Mouse (Mus musculus): Measurements from ENCODE around the gene 1700042G07Rik.

Gene 1700042G07Rik

DNA sequence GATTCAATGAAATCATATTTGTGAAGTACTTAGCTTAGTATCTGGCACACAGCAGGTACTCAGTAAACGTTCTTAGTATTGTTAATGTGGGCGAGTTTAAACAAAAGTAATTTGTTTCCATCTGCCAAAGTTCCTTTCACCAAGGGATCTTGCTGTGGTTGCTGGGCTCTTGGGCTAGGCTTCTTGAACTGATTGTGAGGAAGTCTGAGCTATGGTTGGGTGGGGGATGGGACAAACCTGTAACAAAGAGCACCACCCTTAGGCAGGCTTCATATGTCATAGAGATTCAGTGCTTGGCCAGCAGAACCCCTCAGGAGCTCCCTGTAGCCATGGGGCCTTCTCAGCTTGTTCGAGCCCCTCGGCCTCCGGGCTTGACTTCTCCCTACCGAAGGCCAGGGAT lies at the start of gene 1700042G07Rik, which contains the start of gene Gm49337:
Gene 1700042G07Rik (plus strand): TSS at position 301 of the 400 bp plus-strand sequence.
Gene Gm49337 (plus strand): TSS at position 313 of the 400 bp plus-strand sequence.
- DNase-seq (ENCODE audit: low read depth), result no peak

DNA sequence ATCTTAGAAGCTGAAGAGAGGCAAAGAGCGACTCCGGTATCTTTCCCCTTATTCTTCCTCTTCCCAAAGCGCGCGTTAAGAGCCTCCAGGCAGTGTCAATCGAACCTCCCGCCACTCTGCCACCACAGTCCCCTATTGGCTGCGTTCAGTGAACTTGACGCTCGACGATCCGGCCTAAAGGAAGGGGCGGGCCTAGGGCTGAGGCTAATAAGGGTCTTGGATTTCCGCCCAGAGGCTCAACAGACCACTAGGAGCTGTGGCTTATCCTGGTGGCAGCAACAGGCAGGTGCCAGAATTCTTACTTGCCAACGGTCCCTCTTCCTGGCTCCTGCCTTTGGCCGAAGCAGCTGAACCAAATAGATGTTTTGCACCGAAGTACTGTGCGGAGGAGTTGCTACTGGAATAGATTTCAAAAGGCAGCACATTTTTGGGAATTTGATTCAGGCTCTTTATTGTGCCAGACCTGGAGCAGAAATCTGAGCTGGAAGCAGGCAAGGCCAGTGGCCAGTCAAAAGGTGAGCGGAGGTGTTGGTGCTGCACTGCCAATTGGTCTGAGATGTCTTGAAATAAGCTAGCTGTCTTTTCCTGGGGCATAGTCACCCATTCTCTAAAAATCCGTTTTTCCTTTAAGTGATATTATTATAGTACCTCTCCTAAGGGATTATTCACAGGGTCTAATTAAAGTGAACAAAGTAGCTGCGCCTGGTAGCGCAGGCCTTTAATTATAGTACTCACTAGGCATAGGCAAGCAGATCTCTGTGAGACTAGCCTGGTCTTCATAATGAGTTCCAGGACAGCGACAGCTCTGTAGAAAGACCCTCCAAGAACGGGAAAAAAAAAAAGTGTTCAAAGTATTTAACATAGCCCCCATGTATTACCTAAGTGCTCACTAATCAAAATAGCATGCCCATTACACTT lies 49.3 kb upstream of the 1700042G07Rik start, which contains the start of the genes Rad54l and Pomgnt1:
Gene Rad54l (minus strand): TSS at position 89 of the 918 bp plus-strand sequence.
Gene Pomgnt1 (plus strand): TSS at position 239 of the 918 bp plus-strand sequence.
- peak; percentile 92 for DNase-seq (ENCODE audit: low read depth)

DNA sequence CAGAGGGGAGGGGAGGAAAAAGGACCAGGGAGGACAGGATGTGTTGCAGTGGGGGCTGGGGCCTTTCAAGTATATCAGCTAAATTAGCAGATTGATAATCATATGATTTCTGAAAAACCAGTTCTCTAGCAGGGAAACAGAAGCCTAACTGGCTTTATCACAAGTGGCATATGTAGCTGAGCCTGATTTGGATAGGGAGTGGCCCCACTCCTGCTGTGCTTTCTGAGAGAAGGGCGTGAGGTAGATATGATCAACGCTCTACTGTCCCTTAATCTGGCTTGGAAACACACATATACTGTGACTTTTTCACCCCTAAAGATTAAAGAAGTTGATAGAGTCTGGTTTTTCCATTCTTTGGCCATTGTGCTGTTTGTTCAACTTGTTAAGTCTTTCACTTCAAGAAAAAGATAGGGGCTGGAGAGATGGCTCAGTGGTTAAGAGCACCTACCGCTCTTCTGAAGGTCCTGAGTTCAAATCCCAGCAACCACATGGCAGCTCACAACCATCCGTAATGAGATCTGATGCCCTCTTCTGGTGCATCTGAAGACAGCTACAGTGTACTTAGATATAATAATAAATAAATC lies 47.3 kb upstream of the 1700042G07Rik start:
- DNase-seq (ENCODE audit: low read depth), result peak; percentile 59

DNA sequence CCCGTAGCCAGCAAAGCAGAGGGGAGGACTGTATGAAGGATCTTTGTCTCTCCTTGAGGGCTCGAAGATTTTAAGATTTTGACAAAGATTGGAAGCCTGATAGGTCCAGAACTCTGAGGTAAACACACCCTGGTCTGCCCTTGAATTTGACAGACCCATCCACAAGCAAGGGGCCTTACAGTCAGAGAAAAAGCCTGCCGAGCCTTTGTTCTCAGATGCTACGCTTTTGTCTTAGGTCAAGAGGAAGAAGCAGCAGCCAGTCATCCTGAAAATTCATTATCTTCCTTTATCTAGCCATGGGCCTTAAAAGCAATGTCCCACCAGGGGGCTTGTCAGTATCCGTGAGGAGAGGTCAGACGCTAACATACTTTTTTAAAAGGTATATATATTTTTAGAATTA lies 45.2 kb upstream of the 1700042G07Rik start:
- DNase-seq (ENCODE audit: low read depth), result no peak

DNA sequence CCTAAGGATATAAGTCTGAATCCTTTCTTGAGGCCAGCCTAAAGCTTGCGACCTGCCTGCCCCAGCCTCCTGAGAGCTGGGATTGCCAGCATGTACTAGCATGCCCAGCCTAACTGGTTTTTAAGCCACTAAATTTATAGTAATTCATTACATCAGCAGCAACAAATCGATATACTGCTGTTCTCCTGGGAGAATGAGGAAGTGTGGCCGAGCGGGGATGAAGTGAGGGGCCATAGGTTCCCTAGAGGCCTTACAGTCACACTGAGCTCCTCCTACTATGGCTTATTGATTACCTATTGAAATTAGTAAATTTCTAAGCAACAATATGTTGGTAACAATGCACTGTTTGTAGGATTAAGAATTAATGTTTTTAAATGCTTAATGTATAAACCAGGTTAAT lies 40.0 kb upstream of the 1700042G07Rik start:
- DNase-seq (ENCODE audit: low read depth), result no peak

DNA sequence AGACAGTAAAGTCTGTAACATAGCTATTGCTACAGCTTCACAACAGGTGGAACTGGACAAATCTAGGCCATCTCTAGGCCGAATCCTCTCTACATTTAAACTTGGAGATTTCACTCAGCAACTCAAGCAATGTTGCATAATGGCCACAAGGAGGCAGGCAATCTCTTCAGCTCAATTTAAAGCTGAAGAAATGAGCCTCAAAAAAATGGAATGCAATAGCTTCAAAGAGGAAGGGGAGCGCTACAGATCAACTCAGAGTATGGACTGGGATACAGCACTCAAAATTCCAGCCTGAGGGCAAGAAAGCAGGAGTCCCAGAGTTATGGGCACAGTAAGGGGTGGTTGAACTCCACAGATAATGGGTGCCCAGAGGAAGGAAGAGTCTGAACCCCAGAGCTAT lies 38.2 kb upstream of the 1700042G07Rik start:
- DNase-seq (ENCODE audit: low read depth), result no peak

DNA sequence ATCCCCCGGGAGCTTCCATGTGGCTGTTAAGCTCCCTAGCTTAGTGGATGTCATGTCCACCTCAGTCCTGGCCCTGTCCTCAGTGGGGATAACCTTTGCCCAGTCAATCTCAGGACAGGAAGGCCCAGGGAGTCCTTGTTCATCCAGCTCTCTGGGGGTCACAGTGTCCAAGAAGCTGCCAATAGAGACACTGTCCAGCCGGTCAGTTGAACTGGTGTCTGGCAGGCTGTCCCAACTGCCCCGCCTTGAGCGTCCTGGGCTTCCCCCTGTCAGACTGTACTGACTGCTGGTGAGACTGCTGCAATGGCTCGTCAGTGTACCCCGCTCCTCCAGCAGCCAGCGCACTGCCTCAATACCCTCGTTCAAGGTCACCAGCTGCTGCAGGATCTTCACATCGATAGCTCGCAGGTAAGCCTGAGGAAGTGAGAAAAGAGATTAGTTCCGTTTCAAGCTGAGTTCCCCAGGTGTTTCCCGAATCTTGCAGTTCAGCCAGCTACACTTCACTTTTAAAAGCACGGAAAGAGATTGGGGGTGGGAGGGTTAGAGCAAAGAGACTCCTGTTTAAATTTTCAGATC lies 35.7 kb upstream of the 1700042G07Rik start:
- DNase-seq (ENCODE audit: low read depth), result no peak

DNA sequence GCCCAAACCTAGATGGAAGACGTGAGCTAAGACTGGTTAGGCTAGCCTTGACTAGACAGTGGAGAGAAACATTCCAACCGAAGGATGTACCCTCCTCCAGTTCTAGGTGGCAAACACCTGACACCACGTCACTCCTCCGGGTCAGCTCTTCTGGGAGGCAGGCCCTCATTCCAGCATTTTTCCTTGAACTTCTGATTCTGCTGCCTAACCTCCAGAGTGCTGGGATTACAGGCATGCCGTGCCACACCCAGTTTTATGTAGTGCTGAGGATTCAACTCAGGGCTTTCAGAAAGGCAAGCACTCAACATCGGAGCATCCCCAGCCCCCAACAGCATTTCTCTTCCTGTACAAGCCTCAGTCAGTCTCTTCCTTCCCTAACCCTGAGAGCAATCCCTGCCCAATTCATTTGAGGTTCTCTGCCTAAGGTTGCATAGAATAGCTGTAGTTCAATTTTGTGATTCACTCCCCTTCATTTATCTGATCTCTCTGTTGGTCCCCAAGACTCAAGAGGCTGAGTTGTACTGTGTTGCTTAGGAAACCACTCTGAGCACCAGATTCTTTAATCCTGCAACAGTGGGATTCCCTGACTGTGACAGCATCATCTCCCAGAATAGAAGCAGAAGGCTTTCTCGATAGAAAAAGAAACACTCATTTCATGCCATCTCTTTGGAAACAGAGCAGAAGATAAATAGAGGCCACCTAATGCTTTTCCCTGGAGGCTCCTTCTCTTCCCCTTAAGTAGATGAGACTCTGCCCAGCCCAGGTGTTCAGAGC lies 32.2 kb upstream of the 1700042G07Rik start:
- no peak for DNase-seq (ENCODE audit: low read depth)

DNA sequence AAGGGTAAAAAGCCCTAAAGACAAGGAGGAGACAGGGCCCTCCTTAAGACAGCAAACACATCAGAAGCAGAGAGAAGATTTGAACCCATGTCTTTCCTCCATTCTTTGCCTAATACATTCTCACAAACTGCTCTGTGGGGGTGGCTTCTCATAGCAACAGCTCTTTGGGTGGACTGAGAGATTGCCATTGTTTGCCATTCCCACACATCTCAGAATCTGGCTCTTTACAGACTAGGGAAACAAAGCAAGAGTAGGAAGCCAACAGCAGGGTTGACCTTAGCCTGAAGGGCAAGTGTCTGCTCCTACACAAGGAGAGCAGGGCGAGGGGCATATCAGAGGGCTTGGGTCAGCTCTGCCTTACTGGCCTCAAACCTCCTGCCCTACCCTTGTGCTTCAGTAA lies 31.4 kb upstream of the 1700042G07Rik start:
- DNase-seq (ENCODE audit: low read depth), result no peak

DNA sequence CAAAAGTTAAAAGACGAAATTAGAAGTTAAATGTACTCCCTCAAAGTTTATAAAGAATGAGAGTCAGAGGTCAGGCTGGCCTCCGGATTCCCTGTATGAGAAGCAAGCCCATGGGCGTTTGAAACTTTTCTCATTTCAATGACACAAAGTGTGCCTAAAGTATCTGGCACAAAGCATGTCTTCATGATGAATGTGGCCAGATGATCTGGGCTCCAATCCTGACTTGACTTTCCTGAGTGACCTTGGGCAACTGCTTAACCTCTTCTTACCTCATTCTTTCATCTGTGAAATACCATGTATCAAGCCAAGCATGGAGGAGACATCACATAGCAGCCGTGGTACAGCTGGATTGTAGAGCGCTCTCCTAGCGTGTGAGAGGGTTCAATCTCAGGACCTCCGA lies 30.9 kb upstream of the 1700042G07Rik start:
- DNase-seq (ENCODE audit: low read depth), result no peak

DNA sequence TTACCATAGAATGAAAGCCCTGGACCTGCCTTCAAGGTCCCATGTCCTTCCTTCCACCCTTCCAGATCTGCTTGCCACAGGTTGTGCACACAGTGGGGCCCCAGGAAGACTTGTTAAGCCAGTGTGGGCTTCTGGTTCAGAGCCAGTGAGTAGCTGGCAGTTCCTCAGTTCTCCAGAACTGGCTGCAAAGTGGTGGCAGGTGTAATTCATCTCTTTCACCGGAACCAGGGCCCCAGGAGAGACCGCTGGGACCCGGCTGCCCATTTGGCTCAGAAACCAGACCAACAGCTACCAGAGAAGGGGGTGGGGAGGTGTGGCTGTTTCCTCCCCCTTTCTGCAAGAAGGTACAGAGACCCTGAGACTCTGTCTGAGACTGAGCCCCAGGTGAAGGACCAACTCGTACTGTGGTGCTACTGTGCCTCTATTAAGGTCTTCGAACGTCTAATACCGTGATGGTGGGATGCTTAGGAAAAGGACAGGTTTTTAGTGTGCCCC lies 29.8 kb upstream of the 1700042G07Rik start:
- DNase-seq (ENCODE audit: low read depth), result no peak

DNA sequence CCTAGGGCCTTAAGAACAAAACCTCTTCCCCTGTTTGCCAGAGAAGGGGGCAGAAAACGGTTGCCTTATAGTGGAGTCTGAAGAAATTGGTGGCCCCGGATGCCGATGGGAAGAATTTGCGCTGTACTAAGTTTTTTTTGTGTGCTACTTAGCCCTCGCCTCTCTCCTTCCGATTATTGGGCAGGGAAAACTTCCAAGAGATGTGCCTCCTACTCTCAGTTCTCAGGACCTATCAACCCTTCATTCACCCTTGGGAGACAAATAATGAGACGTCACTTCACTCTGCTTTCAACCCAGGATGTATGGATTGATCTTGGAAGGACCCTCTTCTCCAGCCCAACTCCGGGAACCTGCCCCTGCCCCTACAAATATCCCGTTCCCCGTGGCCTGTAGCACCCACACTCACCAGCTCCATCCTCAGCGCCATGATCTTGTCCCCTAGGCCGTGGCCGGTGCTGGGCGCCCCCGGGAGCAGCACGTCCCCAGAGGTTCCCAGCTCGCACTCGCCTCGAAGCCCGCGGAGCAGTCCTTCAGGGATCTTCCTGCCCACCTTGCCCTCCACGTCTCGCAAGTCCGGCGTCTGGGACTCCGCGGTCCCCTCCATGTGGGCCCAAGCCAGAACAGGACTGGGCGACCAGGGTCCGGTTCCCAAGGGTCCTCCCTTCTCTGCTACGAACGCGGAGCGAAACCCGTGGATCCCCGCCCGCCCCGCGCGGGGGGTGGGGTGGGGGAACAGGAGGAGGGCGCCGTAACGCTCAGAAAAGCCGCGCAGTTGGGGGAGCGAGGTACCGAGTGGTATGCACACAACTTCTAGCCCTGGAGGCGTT lies 29.1 kb upstream of the 1700042G07Rik start:
- DNase-seq (ENCODE audit: low read depth), result no peak

DNA sequence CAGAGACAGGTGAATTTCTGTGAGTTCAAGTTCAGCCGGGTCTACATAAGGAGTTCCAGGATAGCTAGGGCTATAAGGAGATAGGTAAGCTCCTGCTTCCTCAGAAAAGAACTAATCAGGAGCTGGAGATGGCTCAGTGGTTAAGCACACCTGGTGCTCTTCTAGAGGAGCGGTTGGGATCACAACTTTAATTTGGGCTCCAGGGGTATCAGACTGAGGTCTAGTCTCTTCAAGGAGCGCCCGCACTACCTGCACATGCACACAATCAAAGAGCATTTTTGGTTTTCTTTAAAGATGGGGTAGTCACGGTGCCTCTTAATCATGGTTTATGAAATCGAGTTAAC lies 23.4 kb upstream of the 1700042G07Rik start:
- DNase-seq (ENCODE audit: low read depth), result no peak

DNA sequence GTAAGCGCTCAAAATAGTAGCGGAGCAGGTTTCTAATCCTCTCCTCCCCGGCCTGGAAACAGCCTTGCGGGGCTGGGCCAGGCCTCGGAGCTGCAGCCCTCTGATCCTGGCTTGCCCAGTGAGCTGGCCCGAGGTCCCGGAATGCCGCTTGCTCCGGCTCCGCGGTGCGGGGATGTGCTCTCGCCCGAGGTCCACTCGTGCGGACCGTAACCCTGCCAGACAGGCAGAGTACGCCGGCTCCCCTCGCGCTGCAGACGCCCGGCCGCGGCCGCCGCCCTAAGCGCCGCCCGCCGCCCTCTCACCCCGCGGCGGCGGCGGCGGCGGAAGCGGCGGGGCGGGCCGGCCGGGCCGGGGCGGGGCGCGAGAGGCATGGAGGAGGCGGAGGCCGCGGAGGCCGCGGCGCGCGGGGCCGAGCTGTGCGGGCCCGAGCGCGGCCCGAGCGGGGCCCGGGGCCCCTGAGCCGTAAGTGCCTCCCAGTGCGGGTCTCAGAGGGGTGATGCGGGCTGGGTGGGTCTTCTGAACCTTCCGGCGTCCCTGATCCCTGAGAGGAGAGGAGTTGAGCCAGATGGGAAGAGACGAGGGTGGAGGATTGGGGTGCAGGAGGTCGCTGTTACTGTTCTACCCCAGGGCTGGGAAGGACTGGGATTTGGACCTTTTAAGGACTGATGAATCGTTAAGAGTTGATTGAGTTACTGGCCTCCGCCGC lies 22.9 kb upstream of the 1700042G07Rik start:
- no peak for DNase-seq (ENCODE audit: low read depth)

DNA sequence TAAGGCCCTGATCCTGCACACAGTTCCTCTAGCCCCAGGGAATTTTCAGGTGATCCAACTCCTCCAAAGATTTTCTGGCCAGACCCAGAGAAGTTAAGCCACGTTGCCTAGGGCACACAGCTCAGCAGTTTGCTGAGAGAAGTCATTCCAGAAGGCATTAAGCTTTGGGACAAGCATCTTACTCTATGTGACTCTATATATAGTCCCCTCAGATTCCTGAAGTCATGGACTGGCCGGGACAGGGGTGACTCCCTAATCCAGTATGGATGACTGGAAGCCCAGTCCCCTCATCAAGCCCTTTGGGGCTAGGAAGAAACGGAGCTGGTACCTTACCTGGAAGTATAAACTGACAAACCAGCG lies 22.3 kb upstream of the 1700042G07Rik start:
- no peak for DNase-seq (ENCODE audit: low read depth)

DNA sequence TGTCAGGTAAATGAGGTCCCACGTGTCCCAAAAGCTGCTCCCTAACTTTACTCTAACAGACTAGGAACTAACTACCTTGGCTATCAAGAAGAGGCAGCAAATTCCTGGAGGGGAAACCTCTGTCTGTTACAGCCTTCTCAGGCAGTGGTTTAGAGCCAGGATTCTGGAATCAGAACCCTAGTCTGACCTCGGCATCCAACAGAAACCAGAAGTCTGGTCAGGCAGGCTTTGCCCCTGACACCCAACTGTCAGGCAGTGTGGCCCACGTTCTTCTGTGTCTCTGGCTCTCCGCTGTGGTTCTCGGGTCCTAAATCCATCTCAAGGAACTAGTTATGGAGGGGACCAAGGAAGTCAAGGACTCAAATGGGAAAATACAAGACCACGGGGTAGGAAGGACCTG lies 21.9 kb upstream of the 1700042G07Rik start, which contains the start of gene Lurap1:
Gene Lurap1 (minus strand): TSS at position 101 of the 400 bp plus-strand sequence.
- DNase-seq (ENCODE audit: low read depth), result no peak

DNA sequence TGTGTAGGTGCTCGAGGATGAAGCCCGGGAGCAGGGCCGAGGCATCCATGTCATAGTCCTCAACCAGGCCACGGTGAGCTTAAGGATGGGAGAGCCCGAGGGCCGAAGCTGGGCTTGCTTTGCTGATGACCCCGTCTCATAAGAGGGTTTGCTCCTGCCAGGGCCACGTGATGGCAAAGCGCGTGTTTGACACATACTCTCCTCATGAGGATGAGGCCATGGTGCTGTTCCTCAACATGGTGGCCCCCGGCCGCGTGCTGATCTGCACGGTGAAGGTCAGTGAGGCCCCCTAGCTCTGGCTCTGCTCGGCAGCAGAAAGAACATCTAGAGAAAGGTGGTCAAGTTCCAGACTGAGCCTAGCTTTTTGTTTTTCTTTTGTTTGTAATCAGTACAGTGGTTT lies 20.5 kb upstream of the 1700042G07Rik start:
- no peak for DNase-seq (ENCODE audit: low read depth)

DNA sequence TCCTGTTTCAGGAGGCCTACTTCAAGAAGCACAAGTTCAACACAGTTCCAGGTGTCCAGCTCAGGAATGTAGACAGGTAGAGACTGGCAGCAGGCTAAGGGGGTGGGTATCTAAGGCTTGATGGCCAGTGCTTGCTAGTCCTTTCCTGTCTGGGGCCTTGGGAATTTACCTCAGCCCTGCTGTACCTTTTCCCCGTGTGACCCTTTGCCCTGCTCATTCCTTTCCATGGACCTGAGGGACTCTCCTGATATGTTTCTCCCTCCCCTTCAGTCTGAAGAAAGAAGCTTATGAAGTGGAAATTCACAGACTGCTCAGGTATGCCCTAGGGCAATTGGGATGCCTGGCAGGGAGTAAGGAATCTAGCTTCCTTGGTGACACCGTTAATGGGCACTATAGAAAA lies 15.3 kb upstream of the 1700042G07Rik start:
- DNase-seq (ENCODE audit: low read depth), result no peak

DNA sequence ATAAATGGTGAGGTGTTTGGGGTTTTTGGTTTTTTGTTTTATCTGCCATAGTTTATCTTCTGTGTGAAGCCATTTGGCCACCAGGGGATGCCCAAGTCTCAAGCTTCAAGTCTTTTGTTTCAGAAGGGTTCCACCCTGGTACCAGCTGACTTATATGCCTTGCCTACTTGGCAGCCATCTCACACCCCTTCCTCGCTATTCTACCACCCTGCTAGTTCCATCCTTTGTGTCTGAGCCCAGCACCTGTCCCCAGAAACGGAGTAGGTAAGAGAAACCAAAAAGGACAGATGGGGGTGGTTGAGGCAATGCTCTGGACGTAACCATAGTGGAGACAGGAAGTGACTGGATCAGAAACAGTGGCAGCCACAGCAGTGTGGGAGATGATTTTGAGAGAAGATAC lies 13.3 kb upstream of the 1700042G07Rik start:
- DNase-seq (ENCODE audit: low read depth), result no peak

DNA sequence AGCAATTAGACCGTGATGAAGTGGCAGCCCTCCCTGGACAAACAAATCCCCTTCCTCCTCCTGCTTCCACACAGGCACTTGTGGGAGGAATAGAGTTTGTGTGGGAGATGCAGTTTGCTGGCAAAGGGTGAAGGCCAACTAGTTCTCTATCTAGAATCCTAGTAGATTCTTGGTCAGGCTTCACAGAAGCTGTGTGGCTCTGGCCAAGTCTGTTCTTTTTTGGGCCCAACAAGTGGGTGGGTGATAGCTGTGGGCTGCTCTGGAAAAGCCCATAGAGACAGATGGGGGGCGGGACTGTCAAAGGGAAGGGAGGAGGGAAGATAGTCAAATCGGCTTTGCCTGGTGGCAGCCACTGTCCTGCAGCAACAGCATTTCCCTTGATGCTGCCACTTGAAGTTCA lies 12.4 kb upstream of the 1700042G07Rik start:
- DNase-seq (ENCODE audit: low read depth), result no peak
